Mouse (Mus musculus): ENCODE measurements around the gene Gm38431. TPM values are rescaled to one million over a fixed set of nuclear protein-coding genes. Genes with fewer than 3 reads are reported as not detected.

Gm38431 gene
- polyA plus RNA-seq, 1 experiment from 2014 or later = 1.6 TPM

DNA sequence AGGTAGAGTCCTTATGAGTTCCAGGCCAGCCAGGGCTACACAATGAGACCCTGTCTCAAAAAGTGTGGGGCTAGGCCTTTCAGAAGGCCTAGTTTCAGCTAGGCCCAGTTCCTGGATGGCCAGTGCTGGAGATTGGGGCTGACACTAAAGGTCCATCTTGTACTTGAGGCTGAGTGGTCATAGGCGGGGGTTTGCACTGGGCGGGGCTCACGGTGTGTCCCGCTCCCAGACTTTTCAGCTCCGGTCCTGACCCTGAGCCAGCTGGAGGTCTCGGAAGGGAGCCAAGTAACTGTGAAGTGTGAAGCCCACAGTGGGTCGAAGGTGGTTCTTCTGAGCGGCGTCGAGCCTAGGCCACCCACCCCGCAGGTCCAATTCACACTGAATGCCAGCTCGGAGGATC lies 64.9 kb downstream of the Gm38431 start:
- no peak overlapping the region for H3K4me3 ChIP-seq (replicated peaks)
- no peaks in the 10 kb centered on the region for H3K9me3 ChIP-seq
- H3K27ac ChIP-seq = no peak overlapping the region
- H3K4me1 ChIP-seq (replicated peaks) = peaks cover 26% of the 10 kb centered on the region
- H3K9ac ChIP-seq (replicated peaks) = no peak overlapping the region
- H3K4me2 ChIP-seq (replicated peaks) = no peak overlapping the region
- no peaks in the 10 kb centered on the region for H3K36me3 ChIP-seq
- H3K27me3 ChIP-seq = peaks cover 70% of the 10 kb centered on the region
- 84% methylated on average over 12 of the region's 12 CpGs for WGBS
- no peak for ATAC-seq

DNA sequence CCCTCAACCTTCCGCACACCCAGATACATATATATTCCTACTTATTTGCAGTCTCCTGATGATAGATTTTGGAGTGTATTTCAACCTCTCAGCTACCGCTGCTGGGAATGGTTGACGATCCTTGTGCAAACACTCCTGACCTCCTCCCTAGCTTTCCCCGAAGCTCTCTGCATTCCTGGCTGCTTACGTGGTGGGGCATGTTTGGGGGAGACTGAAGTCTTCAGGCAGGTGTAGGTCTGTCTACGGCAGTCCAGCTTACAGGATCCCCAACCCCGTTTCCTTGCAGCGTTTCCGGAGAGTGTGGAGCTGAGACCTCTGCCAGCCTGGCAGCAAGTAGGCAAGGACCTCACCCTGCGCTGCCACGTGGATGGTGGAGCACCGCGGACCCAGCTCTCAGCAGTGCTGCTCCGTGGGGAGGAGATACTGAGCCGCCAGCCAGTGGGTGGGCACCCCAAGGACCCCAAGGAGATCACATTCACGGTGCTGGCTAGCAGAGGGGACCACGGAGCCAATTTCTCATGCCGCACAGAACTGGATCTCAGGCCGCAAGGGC lies 66.5 kb downstream of the Gm38431 start:
- Histone ChIP-seq H3K27me3 (peaks cover 59% of the 10 kb centered on the region), H3K4me1 (replicated peaks) (peaks cover 11% of the 10 kb centered on the region), H3K9ac (replicated peaks) (no peak overlapping the region), H3K9me3 (no peaks in the 10 kb centered on the region), H3K4me3 (replicated peaks) (no peak overlapping the region), H3K27ac (no peak overlapping the region), H3K36me3 (no peaks in the 10 kb centered on the region), H3K4me2 (replicated peaks) (no peak overlapping the region)
- no peak for ATAC-seq
- 73% methylated on average over 19 of the region's 19 CpGs for WGBS

DNA sequence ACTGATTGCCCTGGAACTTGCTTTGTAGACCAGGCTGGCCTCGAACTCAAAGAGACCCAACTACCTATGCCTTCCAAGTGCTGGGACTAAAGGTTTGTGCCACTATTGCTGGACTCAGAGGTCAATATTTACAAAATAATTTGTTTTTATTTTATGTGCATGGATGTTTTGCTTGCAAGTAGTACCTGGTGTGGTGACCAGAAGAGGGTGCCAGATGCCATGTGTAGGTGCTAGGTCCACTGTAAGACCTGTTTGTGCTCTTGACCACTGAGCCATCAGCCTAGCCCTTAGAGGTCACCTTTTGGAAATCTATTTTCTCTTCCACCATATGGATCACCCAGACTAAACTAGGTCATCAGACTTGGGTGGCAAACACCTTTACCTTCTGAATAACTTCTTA lies 69.1 kb downstream of the Gm38431 start:
- Histone ChIP-seq H3K9me3 (no peaks in the 10 kb centered on the region), H3K36me3 (no peaks in the 10 kb centered on the region), H3K4me3 (replicated peaks) (no peak overlapping the region), H3K4me2 (replicated peaks) (no peak overlapping the region), H3K9ac (replicated peaks) (no peak overlapping the region), H3K4me1 (replicated peaks) (no peaks in the 10 kb centered on the region), H3K27ac (no peak overlapping the region), H3K27me3 (peaks cover 50% of the 10 kb centered on the region)
- 84% methylated on average over 1 of the region's 1 CpGs for WGBS
- no peak for ATAC-seq

DNA sequence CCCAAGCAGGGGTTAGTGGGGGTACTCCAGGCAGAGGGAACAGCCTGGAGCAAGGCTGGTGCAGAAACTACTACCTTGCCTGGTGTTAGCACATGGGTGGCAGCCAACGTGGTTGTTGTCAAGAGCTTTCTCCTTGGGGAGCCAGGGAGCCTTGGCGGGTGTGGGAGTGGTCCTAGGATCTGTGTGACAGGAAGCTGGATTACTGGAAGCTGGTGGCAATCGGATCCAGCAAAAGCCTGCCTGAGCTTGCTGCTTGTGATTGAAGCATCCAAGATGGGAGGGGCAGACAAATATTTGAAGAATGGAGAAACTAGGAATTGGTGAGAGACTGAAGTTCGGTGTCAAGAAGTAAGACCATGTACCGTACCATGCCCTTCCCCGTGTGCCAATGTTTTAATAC lies 69.5 kb downstream of the Gm38431 start:
- H3K4me3 ChIP-seq (replicated peaks) = no peak overlapping the region
- 68% methylated on average over 6 of the region's 6 CpGs for WGBS
- no peak overlapping the region for H3K9ac ChIP-seq (replicated peaks)
- peaks cover 50% of the 10 kb centered on the region for H3K27me3 ChIP-seq
- H3K4me1 ChIP-seq (replicated peaks) = no peaks in the 10 kb centered on the region
- no peak overlapping the region for H3K4me2 ChIP-seq (replicated peaks)
- no peaks in the 10 kb centered on the region for H3K36me3 ChIP-seq
- no peaks in the 10 kb centered on the region for H3K9me3 ChIP-seq
- no peak for ATAC-seq
- H3K27ac ChIP-seq = no peak overlapping the region

DNA sequence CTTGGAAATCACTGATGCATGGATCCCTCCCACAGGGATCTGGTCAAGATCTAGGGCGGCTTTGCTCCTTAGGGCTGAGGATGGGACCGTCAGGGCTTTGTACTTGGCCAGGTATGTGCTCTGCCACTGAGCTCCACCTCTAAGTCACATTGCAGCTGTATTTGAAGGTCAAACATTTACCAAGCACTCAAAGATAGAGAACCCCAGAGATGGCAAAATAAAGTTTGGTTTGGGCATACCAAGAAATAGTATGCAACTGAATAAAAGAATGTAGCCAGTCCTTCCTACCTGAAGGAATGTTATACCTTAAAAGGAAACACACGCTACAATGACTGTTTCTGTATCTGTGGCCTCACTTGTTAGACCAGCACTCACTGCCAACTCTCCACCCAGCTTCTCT lies 70.4 kb downstream of the Gm38431 start:
- no peak overlapping the region for H3K9ac ChIP-seq (replicated peaks)
- peaks cover 51% of the 10 kb centered on the region for H3K27me3 ChIP-seq
- ATAC-seq = no peak
- H3K4me3 ChIP-seq (replicated peaks) = no peak overlapping the region
- no peaks in the 10 kb centered on the region for H3K36me3 ChIP-seq
- 74% methylated on average over 3 of the region's 3 CpGs for WGBS
- H3K4me2 ChIP-seq (replicated peaks) = no peak overlapping the region
- no peaks in the 10 kb centered on the region for H3K9me3 ChIP-seq
- no peak overlapping the region for H3K27ac ChIP-seq
- no peaks in the 10 kb centered on the region for H3K4me1 ChIP-seq (replicated peaks)

DNA sequence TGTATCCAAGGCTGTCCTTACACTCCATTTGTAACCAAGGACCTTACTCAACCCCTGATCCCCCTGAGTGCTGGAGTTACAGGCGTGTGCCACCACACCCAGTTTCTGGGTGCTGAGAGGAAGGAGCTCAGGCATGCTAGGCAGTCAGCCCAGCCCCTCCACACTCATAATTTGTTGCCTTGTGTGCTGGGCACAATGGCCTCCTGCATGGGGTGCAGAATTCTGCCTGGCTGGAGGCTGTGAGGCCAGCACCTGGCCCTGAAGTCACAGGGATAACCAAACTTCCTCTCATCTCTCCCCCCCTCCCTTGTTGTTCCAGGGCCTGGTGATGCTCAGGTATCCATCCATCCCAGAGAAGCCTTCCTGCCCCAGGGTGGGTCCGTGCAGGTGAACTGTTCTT lies 73.2 kb downstream of the Gm38431 start:
- H3K4me1 ChIP-seq (replicated peaks) = peaks cover 10% of the 10 kb centered on the region
- peaks cover 67% of the 10 kb centered on the region for H3K27me3 ChIP-seq
- ATAC-seq = no peak
- 80% methylated on average over 2 of the region's 2 CpGs for WGBS
- H3K36me3 ChIP-seq = no peaks in the 10 kb centered on the region
- H3K27ac ChIP-seq = no peak overlapping the region
- H3K4me2 ChIP-seq (replicated peaks) = no peak overlapping the region
- H3K9ac ChIP-seq (replicated peaks) = no peak overlapping the region
- no peaks in the 10 kb centered on the region for H3K9me3 ChIP-seq
- no peak overlapping the region for H3K4me3 ChIP-seq (replicated peaks)

MicroRNAs encoded within 50 kb of the gene (microRNA counts, 519-probe panel; counts per million panel counts)
- microRNA mmu-miR-1900 = 4,183 counts per million, percentile 78 among the panel's probes with 10 or more counts

Small RNAs within 50 kb of the gene (microRNA-seq; reads per million reads assigned to microRNA genes)
- gene Mir1900 (not detected), gene Mir7082 (1.2 reads per million)

Other genes with a start within 250 kb of the Gm38431 start
- 0.94 and 1.1 TPM in 2 replicates for gene A230050P20Rik, start 223.4 kb downstream of the Gm38431 start, polyA plus RNA-seq (2015; fragmentation: Nextera tagmentation; extraction: Ambion mirVana)
- gene Angptl6, start 212.3 kb downstream of the Gm38431 start, polyA plus RNA-seq (2015; fragmentation: Nextera tagmentation; extraction: Ambion mirVana) = 8.0 and 10.4 TPM in 2 replicates
- 49.2 and 49.5 TPM in 2 replicates for gene Ppan, start 203.8 kb downstream of the Gm38431 start, polyA plus RNA-seq (2015; fragmentation: Nextera tagmentation; extraction: Ambion mirVana)
- 273 and 291 TPM in 2 replicates for gene Eif3g, start 193.4 kb downstream of the Gm38431 start, polyA plus RNA-seq (2015; fragmentation: Nextera tagmentation; extraction: Ambion mirVana)
- gene Dnmt1, start 132.1 kb downstream of the Gm38431 start, polyA plus RNA-seq (2015; fragmentation: Nextera tagmentation; extraction: Ambion mirVana) = 75.2 and 76.3 TPM in 2 replicates
- gene S1pr2, start 115.2 kb downstream of the Gm38431 start, polyA plus RNA-seq (2015; fragmentation: Nextera tagmentation; extraction: Ambion mirVana) = 8.5 and 9.5 TPM in 2 replicates
- gene Mrpl4, start 89.3 kb downstream of the Gm38431 start, polyA plus RNA-seq (2015; fragmentation: Nextera tagmentation; extraction: Ambion mirVana) = 98.1 and 102 TPM in 2 replicates
- 2.9 and 3.9 TPM in 2 replicates for gene Icam1, start 76.0 kb downstream of the Gm38431 start, polyA plus RNA-seq (2015; fragmentation: Nextera tagmentation; extraction: Ambion mirVana)
- 0.23 TPM in 2 replicates for gene Icam4, start 62.6 kb downstream of the Gm38431 start, polyA plus RNA-seq (2015; fragmentation: Nextera tagmentation; extraction: Ambion mirVana)
- gene Icam5, start 59.9 kb downstream of the Gm38431 start, polyA plus RNA-seq (2015; fragmentation: Nextera tagmentation; extraction: Ambion mirVana) = 0.32 and 0.34 TPM in 2 replicates
- gene Zglp1, start 24.9 kb downstream of the Gm38431 start, polyA plus RNA-seq (2015; fragmentation: Nextera tagmentation; extraction: Ambion mirVana) = 1.8 and 2.0 TPM in 2 replicates
- gene Gm49373, start 18.9 kb downstream of the Gm38431 start, polyA plus RNA-seq (2015; fragmentation: Nextera tagmentation; extraction: Ambion mirVana) = 1.0 and 1.2 TPM in 2 replicates
- gene Fdx1l, start 18.4 kb downstream of the Gm38431 start, polyA plus RNA-seq (2015; fragmentation: Nextera tagmentation; extraction: Ambion mirVana) = 54.4 and 54.8 TPM in 2 replicates
- 33.4 and 40.7 TPM in 2 replicates for gene Raver1, start within 50 bp of the Gm38431 start, polyA plus RNA-seq (2015; fragmentation: Nextera tagmentation; extraction: Ambion mirVana)
- 11.5 and 12.2 TPM in 2 replicates for gene Tyk2, start 39.2 kb upstream of the Gm38431 start, polyA plus RNA-seq (2015; fragmentation: Nextera tagmentation; extraction: Ambion mirVana)
- gene Cdc37, start 58.0 kb upstream of the Gm38431 start, polyA plus RNA-seq (2015; fragmentation: Nextera tagmentation; extraction: Ambion mirVana) = 233 TPM in 2 replicates
- gene Pde4a, start 73.7 kb upstream of the Gm38431 start, polyA plus RNA-seq (2015; fragmentation: Nextera tagmentation; extraction: Ambion mirVana) = 20.1 and 20.2 TPM in 2 replicates
- gene Keap1, start 147.4 kb upstream of the Gm38431 start, polyA plus RNA-seq (2015; fragmentation: Nextera tagmentation; extraction: Ambion mirVana) = 58.6 and 61.9 TPM in 2 replicates
- 1.1 and 1.6 TPM in 2 replicates for gene S1pr5, start 156.4 kb upstream of the Gm38431 start, polyA plus RNA-seq (2015; fragmentation: Nextera tagmentation; extraction: Ambion mirVana)
- 55.3 and 57.8 TPM in 2 replicates for gene Atg4d, start 173.3 kb upstream of the Gm38431 start, polyA plus RNA-seq (2015; fragmentation: Nextera tagmentation; extraction: Ambion mirVana)
- gene Kri1, start 196.0 kb upstream of the Gm38431 start, polyA plus RNA-seq (2015; fragmentation: Nextera tagmentation; extraction: Ambion mirVana) = 20.3 and 21.6 TPM in 2 replicates
- 79.6 and 81.3 TPM in 2 replicates for gene Cdkn2d, start 199.4 kb upstream of the Gm38431 start, polyA plus RNA-seq (2015; fragmentation: Nextera tagmentation; extraction: Ambion mirVana)
- gene Ap1m2, start 220.3 kb upstream of the Gm38431 start, polyA plus RNA-seq (2015; fragmentation: Nextera tagmentation; extraction: Ambion mirVana) = 0.23 and 0.34 TPM in 2 replicates
- gene Slc44a2, start 228.7 kb upstream of the Gm38431 start, polyA plus RNA-seq (2015; fragmentation: Nextera tagmentation; extraction: Ambion mirVana) = 61.6 and 63.1 TPM in 2 replicates

All from midbrain, embryonic 13.5 days (tissue).